Mouse (Mus musculus): ENCODE results near the gene Igf2bp3.
"Not testable (repeated sequence)": the region's sequence is repeated elsewhere in the genome, so short reads cannot be mapped to it uniquely, and the experiment has no call there.

DNA sequence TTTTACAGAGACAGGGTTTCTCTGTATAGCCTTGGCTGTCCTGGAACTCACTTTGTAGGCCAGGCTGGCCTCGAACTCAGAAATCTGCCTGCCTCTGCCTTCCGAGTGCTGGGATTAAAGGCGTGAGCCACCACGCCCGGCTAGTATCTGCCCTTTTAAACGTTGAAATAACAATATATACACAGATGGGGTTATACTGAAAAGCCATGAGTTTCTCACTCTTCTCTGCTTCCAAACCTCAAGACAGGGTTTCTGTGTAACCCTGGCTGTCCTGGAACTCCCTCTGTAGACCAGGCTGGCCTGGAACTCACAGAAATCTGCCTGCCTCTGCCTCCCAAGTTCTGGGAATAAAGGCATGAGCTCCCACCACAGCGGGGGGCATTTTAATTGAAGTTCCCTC is 49.7 kb upstream of the Igf2bp3 start:
- TF ChIP-seq POLR2A (IDR thresholded peaks at IDR 0.05; ENCODE audit: insufficient read depth, low read length); CTCF (IDR thresholded peaks at IDR 0.05; ENCODE audit: low read depth, low read length); EP300 (IDR thresholded peaks at IDR 0.05; ENCODE audit: insufficient read depth, low read depth, low read length): not testable (repeated sequence)
